Mouse (Mus musculus): ENCODE measurements around the gene Btbd9. TPM values are rescaled to one million over a fixed set of nuclear protein-coding genes. Genes with fewer than 3 reads are reported as not detected.

Btbd9 gene
- polyA plus RNA-seq, 1 experiment from 2014 or later, result 139 TPM

DNA sequence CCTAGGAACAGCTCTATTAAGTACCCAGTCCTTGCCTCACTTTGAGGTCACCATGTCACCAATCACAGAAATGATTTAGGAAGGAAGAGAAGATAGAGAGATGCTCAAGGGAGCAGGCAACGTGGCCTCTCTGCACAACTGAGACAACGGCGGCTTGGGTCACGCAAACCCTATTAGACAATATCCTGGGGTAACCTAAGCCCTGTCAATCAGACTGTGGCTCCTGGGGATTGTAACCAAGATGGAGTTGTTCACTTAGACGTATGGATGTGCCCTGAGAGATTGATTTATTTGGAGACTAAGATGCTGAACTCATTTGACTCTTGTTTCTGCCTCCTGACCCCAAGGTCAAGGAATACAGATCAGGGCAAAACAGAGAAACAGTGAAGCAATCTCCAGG, 18.1 kb upstream of the Btbd9 start:
- WGBS, result 40% methylated on average over 5 of the region's 5 CpGs
- peaks cover 9% of the 10 kb centered on the region for H3K4me1 ChIP-seq (replicated peaks)
- no peaks in the 10 kb centered on the region for H3K9me3 ChIP-seq
- no peaks in the 10 kb centered on the region for H3K27me3 ChIP-seq
- H3K9ac ChIP-seq, result no peak overlapping the region
- no peak overlapping the region for H3K27ac ChIP-seq (replicated peaks)
- H3K4me2 ChIP-seq, result no peak overlapping the region
- H3K4me3 ChIP-seq, result no peak overlapping the region
- H3K36me3 ChIP-seq, result peaks cover 32% of the 10 kb centered on the region
- no peak for ATAC-seq (ENCODE audit: low FRiP score, low read depth)

DNA sequence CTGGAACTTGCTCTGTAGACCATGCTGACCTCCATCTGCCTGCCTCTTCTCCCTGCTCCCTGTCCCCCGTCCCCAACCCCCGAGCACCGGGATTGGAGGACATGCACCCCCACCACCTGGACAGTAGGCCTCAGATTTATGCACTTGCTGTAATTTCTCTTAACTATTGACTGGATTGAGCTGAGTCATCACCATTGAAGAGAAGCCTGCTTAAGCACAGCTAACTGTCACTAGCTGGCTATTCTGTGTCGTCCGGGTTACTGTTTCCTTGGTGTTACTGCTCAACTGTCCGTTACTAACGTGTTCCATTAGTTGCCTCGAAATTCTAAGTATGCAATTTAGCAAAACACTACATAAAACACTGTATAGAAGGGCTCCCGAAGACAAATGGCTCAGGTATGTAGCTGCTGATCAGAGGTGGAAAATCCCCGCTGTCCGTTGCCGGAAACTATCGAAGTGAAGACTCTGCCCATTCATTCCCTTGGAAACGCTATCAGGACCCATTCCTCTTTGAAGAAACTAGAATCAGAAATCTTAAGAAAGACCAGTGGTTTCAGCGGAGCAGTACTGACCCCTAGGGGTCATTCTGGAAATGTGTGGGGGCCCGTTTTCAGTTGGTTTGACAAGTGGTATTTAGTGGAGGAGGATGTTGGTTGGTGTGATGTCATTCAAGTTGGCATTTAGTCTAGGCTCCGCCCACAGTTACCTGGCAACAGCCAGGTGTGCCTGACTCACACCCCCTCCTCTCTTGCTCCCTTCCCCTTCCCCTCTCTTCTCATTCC, 14.3 kb upstream of the Btbd9 start:
- Histone ChIP-seq H3K4me1 (replicated peaks) (peaks cover 9% of the 10 kb centered on the region), H3K27me3 (no peaks in the 10 kb centered on the region), H3K9me3 (no peaks in the 10 kb centered on the region), H3K4me2 (peak overlapping the region; percentile 31; the same call in 1 of the 2 replicates), H3K9ac (no peak overlapping the region), H3K36me3 (peaks cover 6% of the 10 kb centered on the region; the same call in 1 of the 2 replicates), H3K4me3 (no peak overlapping the region), H3K27ac (replicated peaks) (no peak overlapping the region)
- WGBS, result 28% methylated on average over 17 of the region's 17 CpGs
- ATAC-seq (ENCODE audit: low FRiP score, low read depth), result peak; percentile 59; the same call in 1 of the 2 replicates

DNA sequence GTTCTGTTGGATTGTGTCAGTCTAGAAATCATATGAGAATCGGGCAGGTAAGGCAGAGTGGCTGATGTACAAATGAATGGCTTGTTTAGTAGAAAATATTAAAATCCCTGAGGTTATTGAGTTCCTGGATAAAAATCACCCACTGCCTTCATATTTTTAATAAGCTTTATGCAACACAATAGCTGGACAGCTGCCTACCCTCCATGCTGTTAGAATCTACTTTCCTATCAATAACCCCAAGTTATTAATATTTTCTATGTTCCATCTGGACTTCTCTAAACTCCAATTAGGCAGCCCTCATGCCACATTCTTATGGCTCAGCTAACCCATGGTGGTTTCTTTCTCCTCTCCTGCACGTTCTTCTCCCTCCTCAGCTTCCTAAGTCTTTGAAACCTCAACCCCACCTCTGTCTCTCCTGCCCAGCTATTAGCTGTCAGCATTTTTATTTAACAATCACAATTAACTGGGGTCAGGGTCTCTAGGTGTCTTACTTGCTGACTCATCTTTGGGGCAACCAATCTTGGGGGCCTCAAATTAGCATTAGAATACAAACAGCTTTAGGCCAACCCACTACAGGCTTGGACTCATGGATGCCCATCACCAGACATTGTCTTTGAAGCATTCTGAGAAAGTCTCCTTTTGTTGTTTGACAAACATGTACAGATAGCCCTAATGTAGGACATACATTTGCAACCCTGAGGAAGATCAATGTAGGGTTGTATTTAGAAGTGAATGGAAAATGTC, 7.1 kb upstream of the Btbd9 start:
- H3K4me1 ChIP-seq (replicated peaks), result no peaks in the 10 kb centered on the region
- no peak for ATAC-seq (ENCODE audit: low FRiP score, low read depth)
- 66% methylated on average over 2 of the region's 2 CpGs for WGBS
- no peak overlapping the region for H3K4me3 ChIP-seq
- H3K9ac ChIP-seq, result no peak overlapping the region
- no peaks in the 10 kb centered on the region for H3K36me3 ChIP-seq
- H3K27me3 ChIP-seq, result no peaks in the 10 kb centered on the region
- no peak overlapping the region for H3K4me2 ChIP-seq
- no peak overlapping the region for H3K27ac ChIP-seq (replicated peaks)
- no peaks in the 10 kb centered on the region for H3K9me3 ChIP-seq

- Histone ChIP-seq H3K9me3 (no peaks in the 10 kb centered on the region), H3K4me2 (no peak overlapping the region), H3K4me3 (no peak overlapping the region), H3K36me3 (no peaks in the 10 kb centered on the region), H3K27ac (replicated peaks) (no peak overlapping the region), H3K27me3 (no peaks in the 10 kb centered on the region), H3K4me1 (replicated peaks) (peaks cover 4% of the 10 kb centered on the region), H3K9ac (no peak overlapping the region)
- WGBS, result 84% methylated on average over 3 of the region's 3 CpGs
- ATAC-seq (ENCODE audit: low FRiP score, low read depth), result no peak
Measured at GRCm38 (mm10) chr17:30582313-30582712, 6.0 kb upstream of the Btbd9 start.

DNA sequence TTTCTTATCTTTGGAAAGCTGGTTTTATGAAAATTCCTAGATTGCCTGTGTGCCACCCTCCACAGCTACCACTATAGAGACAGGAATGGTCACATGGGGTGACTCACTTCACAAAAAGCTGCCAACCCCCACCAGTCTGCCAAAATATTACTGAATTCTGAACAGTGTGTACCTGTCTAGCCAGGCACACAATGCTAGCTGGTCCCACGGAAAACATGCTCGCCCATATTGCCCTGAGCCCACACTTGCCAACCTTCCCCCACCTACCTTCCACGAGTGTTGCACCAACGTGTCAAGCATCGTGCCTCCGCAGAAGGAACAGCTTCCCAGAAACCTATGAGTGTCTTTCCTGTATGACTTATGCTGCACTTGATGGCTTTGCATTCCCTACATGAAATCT, 4.9 kb upstream of the Btbd9 start:
- Histone ChIP-seq H3K27ac (replicated peaks) (no peak overlapping the region), H3K4me3 (no peak overlapping the region), H3K4me2 (no peak overlapping the region), H3K36me3 (no peaks in the 10 kb centered on the region), H3K9me3 (no peaks in the 10 kb centered on the region), H3K27me3 (no peaks in the 10 kb centered on the region), H3K4me1 (replicated peaks) (peaks cover 12% of the 10 kb centered on the region), H3K9ac (no peak overlapping the region)
- 94% methylated on average over 6 of the region's 6 CpGs for WGBS
- ATAC-seq (ENCODE audit: low FRiP score, low read depth), result no peak

DNA sequence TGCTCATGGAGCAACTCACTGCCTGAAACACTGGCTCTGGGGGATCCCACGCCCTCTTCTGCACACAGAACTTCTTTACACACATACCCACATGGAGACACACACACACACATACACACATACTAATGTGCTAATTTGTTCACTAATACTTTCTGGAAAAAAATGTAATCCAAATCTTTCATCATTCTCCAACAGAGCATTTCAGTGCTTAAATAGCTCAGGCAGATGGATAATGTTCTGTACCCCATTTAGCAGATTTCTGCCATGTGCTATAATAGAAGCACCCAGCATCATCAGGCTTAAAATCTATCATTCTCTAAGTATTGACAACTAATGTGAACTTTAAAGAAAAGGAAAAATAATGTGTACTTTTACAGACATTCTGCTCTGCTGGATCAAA, 4.5 kb upstream of the Btbd9 start:
- Histone ChIP-seq H3K4me1 (replicated peaks) (peaks cover 12% of the 10 kb centered on the region), H3K4me3 (no peak overlapping the region), H3K9ac (no peak overlapping the region), H3K27me3 (no peaks in the 10 kb centered on the region), H3K36me3 (no peaks in the 10 kb centered on the region), H3K9me3 (no peaks in the 10 kb centered on the region), H3K27ac (replicated peaks) (no peak overlapping the region), H3K4me2 (no peak overlapping the region)
- ATAC-seq (ENCODE audit: low FRiP score, low read depth), result no peak
- 83% methylated on average over 1 of the region's 1 CpGs for WGBS

GRCm38 (mm10) chr17:30576946-30577345, 658 bp upstream of the Btbd9 start:
- ATAC-seq (ENCODE audit: low FRiP score, low read depth), result no peak
- WGBS, result 63% methylated on average over 12 of the region's 12 CpGs

DNA sequence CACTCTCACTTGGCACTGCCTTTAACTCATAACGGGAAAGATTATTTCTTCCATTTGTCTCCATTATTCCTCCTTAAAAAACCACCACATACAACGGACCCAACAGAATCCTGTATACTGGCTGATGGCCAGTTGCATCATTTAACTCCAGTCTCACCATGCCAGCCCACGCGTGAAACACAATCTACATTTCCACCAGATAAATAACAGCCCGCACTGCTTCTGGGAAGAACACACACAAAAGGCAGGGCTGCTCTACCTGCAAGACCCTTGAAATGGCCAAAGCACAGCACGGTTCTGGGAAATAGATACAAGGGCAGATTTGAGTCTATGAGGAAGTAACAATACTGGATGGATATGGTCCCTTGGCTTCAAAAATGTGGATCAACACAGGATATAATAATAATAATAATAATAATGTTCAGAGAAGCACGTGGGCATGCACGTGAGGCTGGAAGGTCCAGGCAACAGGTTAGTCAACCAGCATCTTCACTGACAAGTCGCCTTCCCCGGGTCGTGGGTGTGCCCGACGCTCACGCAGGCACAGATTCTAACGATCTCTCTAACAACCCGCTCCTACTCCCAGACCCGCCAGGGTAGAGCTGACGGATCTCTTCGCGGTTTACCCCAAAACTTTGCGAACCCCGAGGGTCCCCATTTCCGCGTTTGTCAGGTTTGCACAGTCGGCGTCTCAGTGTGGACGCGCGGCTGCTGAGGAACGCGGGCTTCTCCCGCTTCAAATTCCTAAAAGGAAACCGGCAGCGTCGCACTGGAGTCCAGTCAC, 975 bp downstream of the Btbd9 start:
- Histone ChIP-seq H3K4me3 (peak overlapping the region; percentile 75), H3K27ac (replicated peaks) (peak overlapping the region; percentile 97), H3K4me1 (replicated peaks) (peaks cover 27% of the 10 kb centered on the region), H3K9ac (peak overlapping the region; percentile 71), H3K27me3 (no peaks in the 10 kb centered on the region), H3K9me3 (no peaks in the 10 kb centered on the region), H3K36me3 (no peaks in the 10 kb centered on the region), H3K4me2 (peak overlapping the region; percentile 73)
- peak; percentile 42 for ATAC-seq (ENCODE audit: low FRiP score, low read depth)
- 6% methylated on average over 35 of the region's 35 CpGs for WGBS

More at GRCm38 (mm10) chr17:30576946-30577345, 658 bp upstream of the Btbd9 start:
- Histone ChIP-seq H3K9ac (peak overlapping the region; percentile 71), H3K4me1 (replicated peaks) (peaks cover 27% of the 10 kb centered on the region), H3K9me3 (no peaks in the 10 kb centered on the region), H3K27me3 (no peaks in the 10 kb centered on the region), H3K4me3 (peak overlapping the region; percentile 75), H3K27ac (replicated peaks) (peak overlapping the region; percentile 97), H3K36me3 (no peaks in the 10 kb centered on the region), H3K4me2 (peak overlapping the region; percentile 73)

GRCm38 (mm10) chr17:30574783-30575075, 1.6 kb downstream of the Btbd9 start:
- H3K27ac ChIP-seq (replicated peaks), result no peak overlapping the region
- ATAC-seq (ENCODE audit: low FRiP score, low read depth), result no peak
- H3K4me2 ChIP-seq, result peak overlapping the region; percentile 73
- 0 out of 2 replicates have a peak overlapping the region, but pooled peaks have one; percentile 71 for H3K9ac ChIP-seq
- peak overlapping the region; percentile 75 for H3K4me3 ChIP-seq
- no peaks in the 10 kb centered on the region for H3K27me3 ChIP-seq
- peaks cover 30% of the 10 kb centered on the region for H3K4me1 ChIP-seq (replicated peaks)
- H3K36me3 ChIP-seq, result no peaks in the 10 kb centered on the region
- H3K9me3 ChIP-seq, result no peaks in the 10 kb centered on the region
- 78% methylated on average over 8 of the region's 8 CpGs for WGBS

- Histone ChIP-seq H3K36me3 (no peaks in the 10 kb centered on the region), H3K4me1 (replicated peaks) (peaks cover 30% of the 10 kb centered on the region), H3K4me3 (no peak overlapping the region), H3K9me3 (no peaks in the 10 kb centered on the region), H3K9ac (no peak overlapping the region), H3K4me2 (peak overlapping the region; percentile 73), H3K27ac (replicated peaks) (no peak overlapping the region), H3K27me3 (no peaks in the 10 kb centered on the region)
- WGBS, result 68% methylated on average over 8 of the region's 8 CpGs
- no peak for ATAC-seq (ENCODE audit: low FRiP score, low read depth)
Measured at GRCm38 (mm10) chr17:30573990-30574782, 2.1 kb downstream of the Btbd9 start.

- Histone ChIP-seq H3K9ac (no peak overlapping the region), H3K4me3 (no peak overlapping the region), H3K9me3 (no peaks in the 10 kb centered on the region), H3K4me2 (no peak overlapping the region), H3K27me3 (no peaks in the 10 kb centered on the region), H3K4me1 (replicated peaks) (peaks cover 18% of the 10 kb centered on the region), H3K36me3 (no peaks in the 10 kb centered on the region), H3K27ac (replicated peaks) (no peak overlapping the region)
- 76% methylated on average over 3 of the region's 3 CpGs for WGBS
- ATAC-seq (ENCODE audit: low FRiP score, low read depth), result no peak
Measured at GRCm38 (mm10) chr17:30570971-30571370, 5.3 kb downstream of the Btbd9 start.

All from hindbrain, embryonic 15.5 days (tissue).